26 mouse cellular contexts compared by ENCODE assay signal in genomic region chr10:19091110-19091509, GRCm38 (mm10).
DNase-seq lines count a peak whose midpoint lies in the region; ATAC-seq and TF ChIP-seq lines count a peak whose summit lies in the region.
"Had no signal": no experiment of that assay in that cellular context is flagged by ENCODE, and none has a peak within 500 bp of the region (broad histone marks: within the 10 kb centered on the region; RNA-seq: fewer than 3 reads in every experiment).

No protein-coding gene starts in this region.

- no peak overlapping the region for H3K4me3 ChIP-seq in kidney, postnatal 0 days (replicated peaks; ENCODE audit: low read depth, low read length)
- no peak overlapping the region for H3K4me3 ChIP-seq in intestine, embryonic 15.5 days (replicated peaks)
- H3K4me3 ChIP-seq: embryonic facial prominence, embryonic 13.5 days; erythroblast, embryonic 14.5 days; forebrain, embryonic 12.5 days; limb, embryonic 12.5 days; lung, embryonic 15.5 days; midbrain, embryonic 15.5 days; neural tube, embryonic 13.5 days had no signal

- no peaks in the 10 kb centered on the region for H3K36me3 ChIP-seq in kidney, postnatal 0 days (ENCODE audit: insufficient read depth, low read length)
- no peaks in the 10 kb centered on the region for H3K36me3 ChIP-seq in intestine, embryonic 15.5 days
- H3K36me3 ChIP-seq: embryonic facial prominence, embryonic 13.5 days; forebrain, embryonic 12.5 days; limb, embryonic 12.5 days; lung, embryonic 15.5 days; midbrain, embryonic 15.5 days; neural tube, embryonic 13.5 days had no signal

- H3K4me1 ChIP-seq in kidney, postnatal 0 days (replicated peaks; ENCODE audit: insufficient read depth, low read length), result no peaks in the 10 kb centered on the region
- H3K4me1 ChIP-seq in intestine, embryonic 15.5 days (replicated peaks), result no peaks in the 10 kb centered on the region
- H3K4me1 ChIP-seq: embryonic facial prominence, embryonic 13.5 days; forebrain, embryonic 12.5 days; lung, embryonic 15.5 days; midbrain, embryonic 15.5 days; neural tube, embryonic 13.5 days had no signal

- no peaks in the 10 kb centered on the region for H3K9me3 ChIP-seq in kidney, postnatal 0 days (replicated peaks; ENCODE audit: low read length)
- no peaks in the 10 kb centered on the region for H3K9me3 ChIP-seq in intestine, embryonic 15.5 days
- H3K9me3 ChIP-seq: embryonic facial prominence, embryonic 13.5 days; forebrain, embryonic 12.5 days; limb, embryonic 12.5 days; lung, embryonic 15.5 days; midbrain, embryonic 15.5 days; neural tube, embryonic 13.5 days had no signal

- no peak overlapping the region for H3K4me2 ChIP-seq in kidney, postnatal 0 days (ENCODE audit: low read length)
- H3K4me2 ChIP-seq in intestine, embryonic 15.5 days (replicated peaks), result no peak overlapping the region
- H3K4me2 ChIP-seq: embryonic facial prominence, embryonic 13.5 days; forebrain, embryonic 12.5 days; heart, embryonic 11.5 days; limb, embryonic 12.5 days; lung, embryonic 15.5 days; midbrain, embryonic 15.5 days; neural tube, embryonic 13.5 days had no signal

- no peaks in the 10 kb centered on the region for H3K27me3 ChIP-seq in kidney, postnatal 0 days (ENCODE audit: insufficient read depth, low read length)
- H3K27me3 ChIP-seq in intestine, embryonic 15.5 days (replicated peaks), result no peaks in the 10 kb centered on the region
- H3K27me3 ChIP-seq: embryonic facial prominence, embryonic 13.5 days; forebrain, embryonic 12.5 days; limb, embryonic 12.5 days; lung, embryonic 15.5 days; midbrain, embryonic 15.5 days; neural tube, embryonic 13.5 days had no signal

- WGBS in kidney, postnatal 0 days, result 16% methylated on average over 3 of the region's 3 CpGs
- 56% methylated on average over 3 of the region's 3 CpGs for WGBS in intestine, embryonic 15.5 days

- H3K27ac ChIP-seq in kidney, postnatal 0 days, result no peak overlapping the region
- H3K27ac ChIP-seq in intestine, embryonic 15.5 days, result no peak overlapping the region
- H3K27ac ChIP-seq: embryonic facial prominence, embryonic 13.5 days; forebrain, embryonic 12.5 days; hindbrain, postnatal 0 days; limb, embryonic 12.5 days; liver, embryonic 14.5 days; lung, embryonic 15.5 days; midbrain, embryonic 15.5 days; neural tube, embryonic 13.5 days had no signal

- no peak overlapping the region for H3K9ac ChIP-seq in kidney, postnatal 0 days (ENCODE audit: low read depth, low read length)
- H3K9ac ChIP-seq in intestine, embryonic 15.5 days, result no peak overlapping the region
- H3K9ac ChIP-seq: embryonic facial prominence, embryonic 13.5 days; forebrain, embryonic 12.5 days; limb, embryonic 12.5 days; liver, embryonic 14.5 days; lung, embryonic 15.5 days; midbrain, embryonic 15.5 days; neural tube, embryonic 13.5 days had no signal

- ATAC-seq in kidney, postnatal 0 days (replicated peaks; ENCODE audit: low FRiP score, low read depth), result no peak
- ATAC-seq in intestine, embryonic 15.5 days, result no peak
- ATAC-seq: hindbrain, postnatal 0 days; intestine, postnatal 0 days; midbrain, embryonic 15.5 days had no signal

- TF ChIP-seq CTCF in kidney, postnatal 0 days (IDR thresholded peaks at IDR 0.05; ENCODE audit: low read depth), result no peak

- DNase-seq in kidney, postnatal 0 days (ENCODE audit: low spot score), result peak; percentile 60
- DNase-seq in kidney, postnatal 10 days, result no peak
- peak; percentile 16 for DNase-seq in urinary bladder, postnatal 14 days (ENCODE audit: low spot score)
- DNase-seq in urinary bladder, adult 2 months (ENCODE audit: low spot score), result no peak
- peak; percentile 10 for DNase-seq in mesoderm, embryonic 11.5 days (ENCODE audit: low read depth, low spot score)
- no peak for DNase-seq in gastrocnemius, postnatal 4 days (ENCODE audit: low spot score in 2 of 2)
- DNase-seq: adrenal gland, postnatal 36 days; cerebellum, adult 11-12 months; cerebellum, postnatal 14 days; heart, adult 11 months; kidney, postnatal 25 days; layer of hippocampus, postnatal 36 days; lung, postnatal 4 days; thymus, adult 2 months had no signal

Comparison
In these comparisons a context has a peak if more than half of its experiments do, and no peak if none do; other contexts are left out.
1. DNase-seq: peak in kidney, postnatal 0 days (single experiment), urinary bladder, postnatal 14 days (single experiment) and mesoderm, embryonic 11.5 days (single experiment); none in kidney, postnatal 10 days (single experiment), urinary bladder, adult 2 months (single experiment) and gastrocnemius, postnatal 4 days (0 of 2).